8 mouse cellular contexts compared by ENCODE assay signal in the genomic region with DNA sequence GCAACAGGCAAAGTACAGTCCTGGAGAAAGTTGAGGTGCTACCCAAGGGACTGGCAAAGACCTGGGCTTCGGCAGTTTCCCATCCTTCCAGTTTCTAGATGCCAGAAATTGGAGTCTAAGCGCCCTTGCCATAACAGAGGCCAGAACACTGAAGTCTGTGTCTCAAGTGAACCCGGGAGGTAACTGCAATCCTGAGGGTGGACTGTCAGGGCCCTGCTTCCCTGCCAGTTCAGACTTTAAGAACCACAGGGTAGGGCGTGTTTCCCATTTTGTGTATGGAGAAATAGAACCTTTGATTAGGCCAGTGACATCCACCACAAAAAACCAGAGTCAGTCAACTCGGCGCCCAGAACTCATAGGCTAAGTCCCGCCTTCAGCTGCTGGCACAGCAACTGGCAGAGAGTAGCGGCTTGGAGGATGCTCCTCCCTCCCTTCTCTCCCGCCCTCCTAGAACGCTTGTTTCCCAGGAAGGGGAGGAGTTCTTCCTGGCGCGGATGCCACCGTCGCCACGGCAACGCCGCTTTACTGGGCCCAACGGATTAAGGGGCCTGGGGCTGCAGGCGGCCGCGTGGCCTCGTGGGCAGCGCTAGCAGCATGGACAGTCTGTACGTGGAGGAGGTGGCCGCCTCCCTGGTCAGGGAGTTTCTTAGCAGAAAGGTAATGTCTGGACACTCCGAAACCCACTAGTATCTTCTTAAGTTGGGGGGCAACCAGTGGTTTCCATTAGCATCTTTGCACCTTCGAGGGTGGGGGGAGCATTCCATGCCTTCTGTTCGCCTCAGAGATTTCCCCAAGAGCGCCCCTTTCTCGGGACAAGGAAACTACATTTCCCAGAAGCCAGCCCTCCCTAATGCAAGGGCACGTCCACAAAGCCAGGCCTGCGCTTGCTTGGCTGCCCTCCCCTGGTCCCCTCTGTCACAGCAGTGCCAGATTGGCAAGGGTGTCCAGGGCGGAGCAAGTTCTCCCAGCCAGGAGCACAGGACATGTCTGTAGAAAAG. TPM values are rescaled to one million over a fixed set of nuclear protein-coding genes. Genes with fewer than 3 reads are reported as not detected.
A peak's percentile ranks its signal among the peaks of the same experiment; 100 is the strongest.
DNase-seq lines count a peak whose midpoint lies in the region; TF ChIP-seq lines count a peak whose summit lies in the region.

Gene Mindy4 (plus strand): TSS at position 471 of the 998 bp plus-strand sequence.

- H3K4me3 ChIP-seq in layer of hippocampus, adult 2 months, result peak within 1 kb of the TSS; percentile 74
- H3K4me3 ChIP-seq in lung, adult 2 months (replicated peaks; ENCODE audit: extremely low read depth, low read depth, low read length), result peak within 1 kb of the TSS; percentile 96
- peak within 1 kb of the TSS; percentile 71 for H3K4me3 ChIP-seq in olfactory bulb, adult 2 months (ENCODE audit: insufficient read depth, low read depth, low read length)
- peak within 1 kb of the TSS; percentile 53 for H3K4me3 ChIP-seq in thymus, adult 2 months (ENCODE audit: control insufficient read depth, insufficient read depth, low read length)

- H3K27me3 ChIP-seq in thymus, adult 2 months (ENCODE audit: control insufficient read depth, insufficient read depth, low read length), result no peaks in the 10 kb centered on the region

- WGBS in lung, adult 2 months, result 4% methylated on average over 33 of the region's 33 CpGs
- WGBS in olfactory bulb, adult 2 months, result 1% methylated on average over 33 of the region's 33 CpGs
- WGBS in thymus, adult 2 months, result 10% methylated on average over 33 of the region's 33 CpGs

- peak; percentile 96 for DNase-seq in Muller cell, postnatal 12 days (ENCODE audit: inconsistent ontology term)
- peak; percentile 89 for DNase-seq in cerebellum, adult 9-10 months
- peak; percentile 91 for DNase-seq in forelimb bud, embryonic 11.5 days (ENCODE audit: low read depth, low spot score)
- peak; percentile 90 for DNase-seq in heart, postnatal 4 days
- peak; percentile 89 to 94 for DNase-seq in layer of hippocampus, adult 2 months (ENCODE audit: low spot score in 2 of 2)
- DNase-seq in lung, adult 2 months, result peak; percentile 86
- DNase-seq in thymus, adult 2 months, result peak; percentile 68

- peak; percentile 66; the same call in 1 of the 2 replicates for TF ChIP-seq POLR2A in lung, adult 2 months (IDR thresholded peaks at IDR 0.05; ENCODE audit: borderline replicate concordance, extremely low read depth, low read depth, low read length)
- TF ChIP-seq POLR2A in olfactory bulb, adult 2 months (IDR thresholded peaks at IDR 0.05; ENCODE audit: insufficient read depth, low read depth, low read length), result peak; percentile 24; the same call in 1 of the 2 replicates
- TF ChIP-seq POLR2A in thymus, adult 2 months (IDR thresholded peaks at IDR 0.05; ENCODE audit: control insufficient read depth, extremely low read depth, insufficient read depth, low read length, poor library complexity), result no peak

- TF ChIP-seq CTCF in layer of hippocampus, adult 2 months (conservative IDR thresholded peaks at IDR 0.05), result peak; percentile 68
- peak; percentile 17; the same call in 1 of the 2 replicates for TF ChIP-seq CTCF in lung, adult 2 months (IDR thresholded peaks at IDR 0.05; ENCODE audit: insufficient read depth, low read length)
- TF ChIP-seq CTCF in olfactory bulb, adult 2 months (IDR thresholded peaks at IDR 0.05; ENCODE audit: insufficient read depth, low read depth, low read length), result peak; percentile 26; the same call in 1 of the 2 replicates
- TF ChIP-seq CTCF in thymus, adult 2 months (IDR thresholded peaks at IDR 0.05; ENCODE audit: borderline replicate concordance, control insufficient read depth, extremely low read depth, insufficient read depth, low read length, poor library complexity), result no peak

- peaks cover 7% of the 10 kb centered on the region for H3K4me1 ChIP-seq in lung, adult 2 months (ENCODE audit: control insufficient read depth, insufficient read depth, low read length)
- peaks cover 6% of the 10 kb centered on the region; the same call in 1 of the 2 replicates for H3K4me1 ChIP-seq in olfactory bulb, adult 2 months (ENCODE audit: control insufficient read depth, insufficient read depth, low read length)
- H3K4me1 ChIP-seq in thymus, adult 2 months (replicated peaks; ENCODE audit: control insufficient read depth, insufficient read depth, low read length), result peaks cover 9% of the 10 kb centered on the region

- H3K36me3 ChIP-seq in thymus, adult 2 months (ENCODE audit: control insufficient read depth, insufficient read depth, low read length), result no peaks in the 10 kb centered on the region

- H3K27ac ChIP-seq in layer of hippocampus, adult 2 months, result peak within 1 kb of the TSS; percentile 97
- peak within 1 kb of the TSS; percentile 92 for H3K27ac ChIP-seq in olfactory bulb, adult 2 months (ENCODE audit: insufficient read depth, low read depth, low read length)
- no peak within 1 kb of the TSS for H3K27ac ChIP-seq in thymus, adult 2 months (ENCODE audit: control insufficient read depth, insufficient read depth, low read length)

RNA-seq across cellular contexts. Expression of gene Mindy4, which starts in this region (rescaled TPM):
- 1 to 10 TPM; 4.0 to 4.6 TPM for total RNA-seq in heart, postnatal 4 days (2021)
- 10 to 100 TPM; 13.0 to 14.5 TPM for total RNA-seq in layer of hippocampus, adult 2 months (2021)
- polyA plus RNA-seq in lung, adult 2 months (2012; rRNA removed), result 18.8 and 35.7 TPM in 2 replicates
- polyA plus RNA-seq in olfactory bulb, adult 2 months (2012; ENCODE audit: insufficient read depth, insufficient read length, low replicate concordance, missing spikeins), result not detected in 2 replicates
- polyA plus RNA-seq in thymus, adult 2 months (2012; rRNA removed), result 9.0 and 9.2 TPM in 2 replicates

Comparison
In these comparisons a context has a peak if more than half of its experiments do, and no peak if none do; other contexts are left out.
1. RNA of gene Mindy4 (polyA plus RNA-seq): 18.8 to 35.7 TPM in lung, adult 2 months and 9.0 to 9.2 TPM in thymus, adult 2 months; not detected in olfactory bulb, adult 2 months; every median in the first group is over 10 times any median in the second.
2. Peak in every context shown above with its lines, with median percentiles within 50 percentile points of each other: DNase-seq and H3K4me3 ChIP-seq.